Mouse (Mus musculus) intestine, embryonic 16.5 days (tissue): Measurements from ENCODE around the gene Krtap9-3. TPM values are rescaled to one million over a fixed set of nuclear protein-coding genes. Genes with fewer than 3 reads are reported as not detected.
"Not testable (repeated sequence)": the region's sequence is repeated elsewhere in the genome, so short reads cannot be mapped to it uniquely, and the experiment has no call there.

Experiments
- ATAC-seq: fragments of 200-750 bp; cut with Nextera tagmentation; 2 replicates; pipeline ENCODE4 v1.8.0; 2017; ENCODE audit warnings: moderate TSS enrichment, moderate library complexity
- H3K27ac ChIP-seq: fragments of 300-500 bp; sonication (generic); 2 replicates; pipeline ENCODE4 v1.5.1; 2014; ENCODE audit warnings: mild to moderate bottlenecking, low read length
- H3K27me3 ChIP-seq: fragments of 300-500 bp; sonication (generic); replicated peaks from 2 replicates; pipeline ENCODE4 v1.6.1; 2014; ENCODE audit warnings: low read length, control low read depth, mixed read lengths; ENCODE audit not compliant: control insufficient read depth, insufficient read depth
- H3K36me3 ChIP-seq: fragments of 300-500 bp; sonication (generic); 2 replicates; pipeline ENCODE4 v1.6.1; 2014; ENCODE audit warnings: low read length, control low read depth; ENCODE audit not compliant: control insufficient read depth, insufficient read depth
- H3K4me1 ChIP-seq: fragments of 300-500 bp; sonication (generic); 2 replicates; pipeline ENCODE4 v1.6.1; 2014; ENCODE audit warnings: low read length, control low read depth, mixed read lengths; ENCODE audit not compliant: control insufficient read depth, insufficient read depth
- H3K4me2 ChIP-seq: fragments of 300-500 bp; sonication (generic); 2 replicates; pipeline ENCODE4 v1.6.1; 2014; ENCODE audit warnings: low read depth, low read length, control low read depth
- H3K4me3 ChIP-seq: fragments of 300-500 bp; sonication (generic); 2 replicates; pipeline ENCODE4 v1.5.1; 2014; ENCODE audit warnings: mild to moderate bottlenecking, low read length
- H3K9ac ChIP-seq: fragments of 300-500 bp; sonication (generic); 2 replicates; pipeline ENCODE4 v1.6.1; 2014; ENCODE audit warnings: low read depth, low read length
- H3K9me3 ChIP-seq: fragments of 300-500 bp; sonication (generic); 2 replicates; pipeline ENCODE4 v1.6.1; 2016; ENCODE audit warnings: low read length, control low read depth; ENCODE audit not compliant: control insufficient read depth
- WGBS: fragments of 180-500 bp; shearing (Covaris S2); extraction: QIAGEN DNeasy Blood & Tissue Kit; methylation state at CpG from one replicate; pipeline ENCODE4 v1.1.7; 2014; 5-methylcytosine and 5-hydroxymethylcytosine counted together
- polyA plus RNA-seq: library from polyadenylated mRNA; unstranded; fragments of >200 nt; fragmentation: Nextera tagmentation; extraction: Ambion mirVana; gene quantifications from 2 replicates; pipeline ENCODE4 v1.2.1, GENCODE M21; 2015

The Krtap9-3 gene
- not detected in 2 replicates for polyA plus RNA-seq

DNA sequence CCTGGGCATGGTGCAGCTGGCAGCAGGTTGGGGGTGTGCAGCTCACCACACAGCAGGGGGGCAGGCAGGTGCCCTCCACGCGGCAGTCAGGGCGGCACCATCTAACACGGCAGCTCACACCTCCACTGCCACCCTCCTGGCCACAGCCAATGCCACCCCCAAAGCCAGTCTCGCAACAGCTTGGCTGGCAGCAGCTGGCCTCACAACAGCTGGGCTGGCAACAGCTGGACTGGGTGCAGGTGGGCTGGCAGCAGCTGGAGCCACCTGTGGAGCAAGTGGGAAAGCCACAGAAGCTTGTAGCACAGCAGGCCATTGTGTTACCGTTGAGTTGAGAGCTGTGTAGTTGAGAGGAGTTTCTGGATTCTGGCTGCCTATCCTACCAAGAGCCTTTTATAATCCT, at the start of gene Krtap9-3:
Gene Krtap9-3, minus strand, starts transcription at position 364 of the 400 bp plus-strand sequence.
- H3K9ac ChIP-seq, H3K27ac ChIP-seq, H3K36me3 ChIP-seq, H3K9me3 ChIP-seq, H3K4me1 ChIP-seq, H3K27me3 ChIP-seq, ATAC-seq, H3K4me2 ChIP-seq, H3K4me3 ChIP-seq: not testable (repeated sequence)
- WGBS = 71% methylated on average over 4 of the region's 6 CpGs

DNA sequence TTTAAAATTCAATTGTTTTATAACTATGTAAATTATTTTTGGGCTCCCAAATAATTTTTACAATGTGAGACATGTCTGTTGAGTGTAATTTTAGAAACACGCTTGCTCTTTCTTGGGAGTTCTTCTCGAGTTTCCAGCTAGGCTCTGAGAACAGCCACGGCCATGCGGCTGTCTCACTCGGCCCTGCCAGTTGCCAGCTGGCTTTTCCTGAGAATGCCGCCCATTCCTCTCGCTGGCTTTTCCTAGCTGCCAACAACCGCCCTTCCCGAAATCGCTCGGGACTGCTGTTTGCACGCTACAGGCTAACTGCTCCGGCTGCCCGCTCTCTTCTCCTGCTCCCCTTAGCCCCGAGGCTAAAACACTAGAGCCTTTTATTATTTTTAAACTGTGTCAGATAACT, 48.5 kb upstream of the Krtap9-3 start:
- no peak overlapping the region for H3K9ac ChIP-seq
- WGBS = 88% methylated on average over 15 of the region's 15 CpGs
- H3K27me3 ChIP-seq = no peaks in the 10 kb centered on the region
- H3K27ac ChIP-seq = no peak overlapping the region
- H3K4me1 ChIP-seq = no peaks in the 10 kb centered on the region
- no peak overlapping the region for H3K4me2 ChIP-seq
- no peaks in the 10 kb centered on the region for H3K36me3 ChIP-seq
- H3K9me3 ChIP-seq = no peaks in the 10 kb centered on the region
- no peak overlapping the region for H3K4me3 ChIP-seq
- no peak for ATAC-seq

DNA sequence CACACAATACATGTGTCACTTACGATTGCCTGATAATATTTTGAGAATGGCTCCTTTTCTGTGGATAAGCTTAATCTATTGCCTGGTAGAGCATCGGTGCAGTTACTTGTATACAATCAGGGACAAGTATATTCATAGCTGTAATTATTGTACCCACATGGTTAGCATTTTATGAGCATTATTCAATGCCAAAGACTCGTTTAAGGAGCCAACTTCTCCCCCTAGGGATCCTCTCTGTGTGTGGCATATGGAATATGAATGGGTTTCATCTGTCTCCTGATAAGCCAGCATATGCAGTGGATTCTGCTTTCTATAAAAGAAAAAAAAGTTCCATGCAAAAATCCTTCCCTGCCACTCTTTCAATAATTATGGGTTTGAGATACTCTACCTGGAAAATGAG, 46.4 kb upstream of the Krtap9-3 start:
- Histone ChIP-seq H3K27ac (no peak overlapping the region), H3K4me2 (no peak overlapping the region), H3K36me3 (no peaks in the 10 kb centered on the region), H3K4me3 (no peak overlapping the region), H3K9me3 (no peaks in the 10 kb centered on the region), H3K27me3 (no peaks in the 10 kb centered on the region), H3K9ac (no peak overlapping the region), H3K4me1 (no peaks in the 10 kb centered on the region)
- no peak for ATAC-seq
- WGBS = 76% methylated on average over 3 of the region's 3 CpGs

DNA sequence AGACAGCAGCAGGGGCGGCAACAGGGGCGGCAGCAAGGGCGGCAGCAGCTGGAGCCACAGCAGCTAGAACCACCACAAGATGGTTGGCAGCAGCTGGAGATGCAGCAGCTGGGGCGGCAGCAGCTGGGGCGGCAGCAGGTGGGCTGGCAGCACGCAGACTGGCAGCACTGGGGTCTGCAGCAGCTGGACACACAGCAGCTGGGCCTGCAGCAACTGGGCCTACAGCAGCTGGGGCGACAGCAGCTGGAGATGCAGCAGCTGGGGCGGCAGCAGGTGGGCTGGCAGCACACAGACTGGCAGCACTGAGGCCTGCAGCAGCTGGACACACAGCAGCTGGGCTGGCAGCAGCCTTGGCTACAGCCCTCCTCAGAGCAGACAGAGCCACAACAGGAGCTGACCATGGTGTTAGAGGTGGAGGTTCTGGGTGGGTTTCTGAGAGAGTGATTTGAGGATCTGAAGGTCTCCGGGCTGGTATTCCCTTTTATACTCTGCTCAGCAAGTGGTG, 45.8 kb upstream of the Krtap9-3 start, which contains the start of gene Krtap4-7:
Gene Krtap4-7, minus strand, starts transcription at position 455 of the 505 bp plus-strand sequence.
- H3K36me3 ChIP-seq, H3K9me3 ChIP-seq, H3K9ac ChIP-seq, H3K4me2 ChIP-seq, H3K4me1 ChIP-seq, ATAC-seq, H3K4me3 ChIP-seq, H3K27ac ChIP-seq, H3K27me3 ChIP-seq: not testable (repeated sequence)
- 83% methylated on average over 9 of the region's 9 CpGs for whole genome bisulfite sequencing

DNA sequence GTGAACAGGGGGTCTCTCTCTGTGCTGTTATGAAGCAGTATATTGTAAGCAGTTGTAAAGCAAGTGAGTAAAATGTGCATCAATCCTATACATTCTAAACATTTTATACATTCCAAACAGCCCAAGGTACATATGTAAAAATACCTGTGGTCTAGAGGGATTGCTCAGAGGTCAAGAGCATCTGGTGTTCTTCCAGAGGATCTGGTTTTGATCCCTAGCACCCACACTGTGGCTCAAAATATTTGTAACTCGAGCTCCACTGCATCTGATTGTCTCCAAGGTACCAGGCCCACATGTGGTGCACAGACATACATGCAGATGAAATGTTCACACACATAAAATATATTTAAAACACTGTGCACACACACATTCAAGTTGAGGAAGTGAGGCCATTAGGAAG, 43.0 kb upstream of the Krtap9-3 start:
- Histone ChIP-seq H3K9me3 (no peaks in the 10 kb centered on the region), H3K4me2 (no peak overlapping the region), H3K4me1 (no peaks in the 10 kb centered on the region), H3K27me3 (no peaks in the 10 kb centered on the region), H3K9ac (no peak overlapping the region), H3K4me3 (no peak overlapping the region), H3K27ac (no peak overlapping the region), H3K36me3 (no peaks in the 10 kb centered on the region)
- ATAC-seq = no peak
- WGBS = 34% methylated on average over 1 of the region's 1 CpGs

DNA sequence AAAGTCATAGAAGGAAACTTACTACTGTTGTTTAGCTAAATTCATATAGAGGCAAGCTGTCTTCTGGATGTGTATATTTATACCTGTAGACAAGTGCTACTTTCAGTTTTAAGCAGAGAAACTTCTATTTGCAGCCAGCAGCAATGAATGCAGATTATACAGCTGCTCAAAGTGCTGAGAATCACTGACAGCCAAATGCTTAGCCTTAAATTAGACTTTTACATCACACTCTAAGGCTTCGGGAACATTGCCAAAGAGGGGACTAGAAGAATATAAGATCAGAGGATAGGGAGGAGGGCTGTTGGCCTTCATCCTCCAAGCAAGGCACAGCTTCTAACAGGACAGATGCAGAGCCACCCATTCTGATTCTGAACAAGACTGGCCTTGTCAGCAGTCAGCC, 39.2 kb upstream of the Krtap9-3 start:
- no peaks in the 10 kb centered on the region for H3K27me3 ChIP-seq
- no peaks in the 10 kb centered on the region for H3K9me3 ChIP-seq
- H3K4me3 ChIP-seq = no peak overlapping the region
- 81% methylated on average over 1 of the region's 1 CpGs for WGBS
- no peak overlapping the region for H3K9ac ChIP-seq
- H3K27ac ChIP-seq = no peak overlapping the region
- ATAC-seq = no peak
- no peaks in the 10 kb centered on the region for H3K36me3 ChIP-seq
- H3K4me1 ChIP-seq = no peaks in the 10 kb centered on the region
- no peak overlapping the region for H3K4me2 ChIP-seq

DNA sequence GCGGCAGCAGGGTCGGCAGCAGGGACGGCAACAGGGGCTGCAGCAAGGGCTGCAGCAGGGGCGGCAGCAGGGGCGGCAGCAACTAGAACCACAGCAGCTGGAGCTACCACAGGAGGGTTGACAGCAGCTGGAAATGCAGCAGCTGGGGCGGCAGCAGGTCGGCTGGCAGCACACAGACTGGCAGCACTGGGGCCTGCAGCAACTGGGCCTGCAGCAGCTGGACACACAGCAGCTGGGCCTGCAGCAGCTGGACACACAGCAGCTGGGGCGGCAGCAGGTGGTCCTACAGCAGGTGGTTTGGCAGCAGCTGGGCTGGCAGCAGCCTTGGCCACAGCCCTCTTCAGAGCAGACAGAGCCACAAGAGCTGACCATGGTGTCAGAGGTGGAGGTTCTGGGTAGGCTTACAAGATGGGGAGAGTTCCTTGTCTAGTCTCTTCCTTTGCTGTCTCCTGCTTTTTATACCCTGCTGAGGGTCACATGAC, 36.8 kb upstream of the Krtap9-3 start, which contains the start of gene Krtap4-2:
Gene Krtap4-2, minus strand, starts transcription at position 432 of the 482 bp plus-strand sequence.
- H3K9ac ChIP-seq = no peak within 1 kb of the TSS
- H3K9me3 ChIP-seq = no peaks in the 10 kb centered on the region
- H3K4me1 ChIP-seq = no peaks in the 10 kb centered on the region
- no peak within 1 kb of the TSS for H3K27ac ChIP-seq
- no peak within 1 kb of the TSS for H3K4me2 ChIP-seq
- no peaks in the 10 kb centered on the region for H3K36me3 ChIP-seq
- no peak for ATAC-seq
- WGBS = 42% methylated on average over 8 of the region's 8 CpGs
- H3K4me3 ChIP-seq = no peak within 1 kb of the TSS
- no peaks in the 10 kb centered on the region for H3K27me3 ChIP-seq

DNA sequence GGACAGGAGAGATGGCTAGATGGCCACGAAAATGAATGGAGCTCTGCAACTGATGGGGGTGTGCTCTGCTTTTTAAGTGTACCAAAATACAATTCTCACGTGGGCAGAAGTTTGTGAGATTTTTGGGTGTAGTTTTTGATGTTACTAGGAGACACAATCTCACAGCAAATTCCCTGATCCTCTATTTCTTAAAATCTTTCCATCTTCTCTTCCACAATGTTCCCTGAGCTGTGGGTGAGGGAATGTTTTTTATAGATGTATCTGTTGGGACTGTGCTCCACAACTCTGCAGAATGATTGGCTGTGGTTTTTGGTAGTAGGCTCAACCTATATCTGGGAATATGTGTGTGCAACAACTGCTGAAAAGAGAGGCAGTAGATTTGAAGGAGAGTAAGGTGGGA, 35.4 kb upstream of the Krtap9-3 start:
- Histone ChIP-seq H3K4me1 (no peaks in the 10 kb centered on the region), H3K9ac (no peak overlapping the region), H3K27ac (no peak overlapping the region), H3K36me3 (no peaks in the 10 kb centered on the region), H3K9me3 (no peaks in the 10 kb centered on the region), H3K4me2 (no peak overlapping the region), H3K27me3 (no peaks in the 10 kb centered on the region), H3K4me3 (no peak overlapping the region)
- WGBS = 71% methylated on average over 2 of the region's 2 CpGs
- ATAC-seq = no peak

DNA sequence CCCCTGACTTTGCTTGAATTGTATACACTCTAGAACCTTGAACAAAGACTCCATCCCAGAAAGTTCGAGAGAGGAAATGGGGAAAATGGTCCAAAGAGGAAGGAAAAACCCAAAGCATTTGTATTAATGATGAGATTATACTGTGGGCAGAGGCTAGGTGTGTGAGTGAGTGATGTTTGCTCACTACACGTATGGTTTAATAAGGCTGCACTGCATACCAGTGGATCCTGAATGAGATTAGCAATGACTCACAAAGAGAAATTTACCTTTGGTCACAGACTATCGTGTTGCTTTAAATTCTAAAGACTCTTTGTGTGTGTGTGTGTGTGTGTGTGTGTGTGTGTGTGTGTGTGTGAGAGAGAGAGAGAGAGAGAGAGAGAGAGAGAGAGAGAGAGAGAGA, 33.0 kb upstream of the Krtap9-3 start:
- no peaks in the 10 kb centered on the region for H3K36me3 ChIP-seq
- H3K27ac ChIP-seq = no peak overlapping the region
- no peaks in the 10 kb centered on the region for H3K9me3 ChIP-seq
- H3K9ac ChIP-seq = no peak overlapping the region
- no peaks in the 10 kb centered on the region for H3K27me3 ChIP-seq
- H3K4me1 ChIP-seq = no peaks in the 10 kb centered on the region
- 59% methylated on average over 3 of the region's 3 CpGs for WGBS
- no peak overlapping the region for H3K4me3 ChIP-seq
- ATAC-seq = no peak
- no peak overlapping the region for H3K4me2 ChIP-seq

DNA sequence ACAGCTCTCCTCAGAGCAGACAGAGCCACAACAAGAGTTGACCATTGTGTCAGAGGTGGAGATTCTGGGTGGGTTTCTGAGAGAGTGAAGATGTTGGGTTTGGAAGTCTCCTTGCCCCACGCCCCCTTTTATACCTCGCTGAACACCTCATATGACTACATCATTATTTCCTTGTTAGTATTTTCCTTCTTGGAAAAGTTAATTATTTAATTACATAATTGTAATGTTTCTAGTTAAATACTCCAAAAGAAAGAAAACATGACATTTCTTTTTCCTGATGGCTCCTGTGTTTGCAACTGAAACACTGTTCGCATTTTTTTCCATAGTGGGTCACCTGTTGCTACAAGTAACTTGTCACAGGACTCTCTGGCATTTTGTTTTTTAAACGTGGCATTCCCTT, 30.2 kb upstream of the Krtap9-3 start, which contains the start of gene Krtap4-1:
Gene Krtap4-1, minus strand, starts transcription at position 101 of the 400 bp plus-strand sequence.
- WGBS = 79% methylated on average over 4 of the region's 4 CpGs
- Histone ChIP-seq H3K27ac (no peak within 1 kb of the TSS), H3K9ac (no peak within 1 kb of the TSS), H3K4me3 (no peak within 1 kb of the TSS), H3K27me3 (no peaks in the 10 kb centered on the region), H3K4me2 (no peak within 1 kb of the TSS), H3K36me3 (no peaks in the 10 kb centered on the region), H3K9me3 (no peaks in the 10 kb centered on the region), H3K4me1 (no peaks in the 10 kb centered on the region)
- no peak for ATAC-seq
